ENCODE assay signal across 8 mouse cellular contexts in the genomic region with DNA sequence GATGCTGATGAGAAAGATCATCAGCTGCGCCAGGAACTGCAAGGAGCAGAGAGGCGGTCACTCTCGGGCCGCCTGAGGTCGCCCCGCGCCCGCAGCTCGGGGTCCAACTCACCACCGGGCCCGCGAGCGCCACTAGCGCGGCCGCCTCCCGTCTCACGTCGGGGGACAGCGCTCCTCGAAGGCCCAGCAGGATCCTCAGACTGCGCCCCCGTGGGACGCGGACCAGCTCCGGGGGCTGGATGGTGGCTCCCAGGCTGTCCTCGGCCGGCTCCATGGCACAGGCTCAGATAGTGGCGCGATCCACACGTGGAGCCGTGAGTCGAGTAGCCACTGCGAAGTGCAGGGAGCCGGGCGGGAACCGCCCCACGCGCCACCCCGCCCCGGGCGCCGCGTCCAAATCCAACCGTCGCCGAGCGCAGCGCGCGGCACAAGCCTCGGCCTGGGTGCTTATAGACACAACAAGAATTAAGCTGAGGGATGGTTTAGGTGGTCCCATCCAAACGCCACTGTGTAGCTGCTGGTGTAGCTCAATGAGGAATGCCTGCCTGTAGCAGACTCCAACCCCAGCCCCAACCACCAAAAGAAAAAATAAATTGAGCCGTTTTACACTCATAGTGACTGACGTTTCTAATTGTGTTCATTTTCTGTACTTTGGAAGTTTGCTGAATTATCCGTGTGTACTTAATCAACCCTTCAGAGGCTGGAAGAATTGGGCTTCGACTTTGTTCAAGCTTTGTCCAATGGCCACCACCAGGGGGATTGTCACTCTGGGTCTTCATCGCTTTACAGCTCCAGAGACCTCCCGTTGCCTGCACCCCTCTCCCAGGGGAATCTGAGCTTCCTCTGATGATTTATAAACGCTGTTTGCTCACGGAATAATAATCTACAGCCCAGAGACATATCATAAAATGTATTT. TPM values are rescaled to one million over a fixed set of nuclear protein-coding genes. Genes with fewer than 3 reads are reported as not detected.
DNase-seq lines count a peak whose midpoint lies in the region; ATAC-seq and TF ChIP-seq lines count a peak whose summit lies in the region.

A gene (minus strand): TSS at position 356 of the 916 bp plus-strand sequence.

- DNase-seq in layer of hippocampus, adult 2 months (ENCODE audit: low spot score in 2 of 2): no peak
- no peak for DNase-seq in layer of hippocampus, postnatal 25 days (ENCODE audit: extremely low spot score in 1 of 2, low spot score in 1 of 2)
- DNase-seq in heart, postnatal 0 days (ENCODE audit: low spot score): peak; percentile 56
- DNase-seq in limb, embryonic 11.5 days (ENCODE audit: low spot score): peak; percentile 51
- peak; percentile 54 for DNase-seq in midbrain, postnatal 0 days (ENCODE audit: low spot score)
- no peak for DNase-seq in frontal cortex, postnatal 36 days (ENCODE audit: low spot score in 2 of 2)
- no peak for DNase-seq in layer of hippocampus, adult 8-10 months (ENCODE audit: low spot score in 2 of 2)

- H3K9ac ChIP-seq in heart, postnatal 0 days (replicated peaks; ENCODE audit: low read depth, low read length): peak within 1 kb of the TSS; percentile 17; the same call in 1 of the 2 replicates
- H3K9ac ChIP-seq in limb, embryonic 11.5 days (ENCODE audit: low read length): peak within 1 kb of the TSS; percentile 40; the same call in 1 of the 2 replicates
- H3K9ac ChIP-seq in midbrain, postnatal 0 days (replicated peaks; ENCODE audit: low read length, poor library complexity, severe bottlenecking): no peak within 1 kb of the TSS

- H3K27ac ChIP-seq in layer of hippocampus, adult 2 months: no peak within 1 kb of the TSS
- no peak within 1 kb of the TSS for H3K27ac ChIP-seq in brown adipose tissue, adult 24 weeks (replicated peaks; ENCODE audit: low read depth, low read length)
- no peak within 1 kb of the TSS for H3K27ac ChIP-seq in heart, postnatal 0 days (ENCODE audit: low read depth)
- H3K27ac ChIP-seq in limb, embryonic 11.5 days (replicated peaks; ENCODE audit: low read depth, low read length): no peak within 1 kb of the TSS
- H3K27ac ChIP-seq in midbrain, postnatal 0 days (ENCODE audit: low read depth, low read length): no peak within 1 kb of the TSS

- TF ChIP-seq EP300 in heart, postnatal 0 days (IDR thresholded peaks at IDR 0.05; ENCODE audit: low read depth): no peak

- ATAC-seq in heart, postnatal 0 days (ENCODE audit: insufficient read depth, low read depth): peak; percentile 49
- ATAC-seq in limb, embryonic 11.5 days (ENCODE audit: insufficient number of reproducible peaks, low FRiP score, low TSS enrichment, low read depth): no peak
- no peak for ATAC-seq in midbrain, postnatal 0 days (ENCODE audit: low FRiP score)

- H3K4me3 ChIP-seq in layer of hippocampus, adult 2 months: peak within 1 kb of the TSS; percentile 12; the same call in 1 of the 2 replicates
- H3K4me3 ChIP-seq in brown adipose tissue, adult 24 weeks (ENCODE audit: insufficient read depth, low read depth, low read length): peak within 1 kb of the TSS; percentile 31
- peak within 1 kb of the TSS; percentile 42 for H3K4me3 ChIP-seq in heart, postnatal 0 days (ENCODE audit: low read depth, low read length)
- H3K4me3 ChIP-seq in limb, embryonic 11.5 days (ENCODE audit: low read depth, low read length): peak within 1 kb of the TSS; percentile 31
- H3K4me3 ChIP-seq in midbrain, postnatal 0 days (ENCODE audit: low read depth, low read length): peak within 1 kb of the TSS; percentile 37

- peaks cover 22% of the 10 kb centered on the region for H3K27me3 ChIP-seq in heart, postnatal 0 days (ENCODE audit: control insufficient read depth, insufficient read depth, low read length)
- peaks cover 31% of the 10 kb centered on the region for H3K27me3 ChIP-seq in limb, embryonic 11.5 days (ENCODE audit: control insufficient read depth, insufficient read depth, low read length)
- peaks cover 9% of the 10 kb centered on the region for H3K27me3 ChIP-seq in midbrain, postnatal 0 days (ENCODE audit: insufficient read depth, low read length)

- WGBS in heart, postnatal 0 days: 3% methylated on average over 61 of the region's 61 CpGs
- WGBS in limb, embryonic 11.5 days: 4% methylated on average over 61 of the region's 61 CpGs
- 2% methylated on average over 61 of the region's 61 CpGs for WGBS in midbrain, postnatal 0 days

- no peaks in the 10 kb centered on the region for H3K9me3 ChIP-seq in heart, postnatal 0 days (replicated peaks; ENCODE audit: control insufficient read depth, low read length)
- H3K9me3 ChIP-seq in limb, embryonic 11.5 days (ENCODE audit: control insufficient read depth, low read length): no peaks in the 10 kb centered on the region
- no peaks in the 10 kb centered on the region for H3K9me3 ChIP-seq in midbrain, postnatal 0 days (ENCODE audit: low read length)

- peak; percentile 69 for TF ChIP-seq CTCF in layer of hippocampus, adult 2 months (conservative IDR thresholded peaks at IDR 0.05)
- peak; percentile 46 for TF ChIP-seq CTCF in heart, postnatal 0 days (IDR thresholded peaks at IDR 0.05; ENCODE audit: low read depth)
- TF ChIP-seq CTCF in midbrain, postnatal 0 days (IDR thresholded peaks at IDR 0.05): peak; percentile 65

- H3K4me2 ChIP-seq in heart, postnatal 0 days (ENCODE audit: low read depth, low read length): peak within 1 kb of the TSS; percentile 62
- H3K4me2 ChIP-seq in limb, embryonic 11.5 days (ENCODE audit: low read depth, severe bottlenecking): peak within 1 kb of the TSS; percentile 50
- peak within 1 kb of the TSS; percentile 61 for H3K4me2 ChIP-seq in midbrain, postnatal 0 days (ENCODE audit: low read depth, low read length, poor library complexity, severe bottlenecking)

- no peaks in the 10 kb centered on the region for H3K4me1 ChIP-seq in brown adipose tissue, adult 24 weeks (ENCODE audit: control insufficient read depth, insufficient read depth, insufficient read length, low read length)
- H3K4me1 ChIP-seq in heart, postnatal 0 days (ENCODE audit: control insufficient read depth, insufficient read depth): no peaks in the 10 kb centered on the region
- H3K4me1 ChIP-seq in limb, embryonic 11.5 days (ENCODE audit: control insufficient read depth, insufficient read depth, low read length): no peaks in the 10 kb centered on the region
- peaks cover 5% of the 10 kb centered on the region; the same call in 1 of the 2 replicates for H3K4me1 ChIP-seq in midbrain, postnatal 0 days (ENCODE audit: insufficient read depth, low read length)

- peaks cover 8% of the 10 kb centered on the region; the same call in 1 of the 2 replicates for H3K36me3 ChIP-seq in heart, postnatal 0 days (replicated peaks; ENCODE audit: control insufficient read depth, insufficient read depth, low read length)
- no peaks in the 10 kb centered on the region for H3K36me3 ChIP-seq in limb, embryonic 11.5 days (ENCODE audit: control insufficient read depth, insufficient read depth, low read length)
- H3K36me3 ChIP-seq in midbrain, postnatal 0 days (ENCODE audit: insufficient read depth, low read length): no peaks in the 10 kb centered on the region

RNA-seq across cellular contexts. Expression of the gene that starts here (rescaled TPM):
- total RNA-seq in layer of hippocampus, adult 2 months (2021): not detected
- not detected for total RNA-seq in layer of hippocampus, postnatal 25 days (2021)
- not detected in 2 replicates for polyA plus RNA-seq in brown adipose tissue, adult 24 weeks (2012; ENCODE audit: insufficient read depth, insufficient read length, missing spikeins)
- total RNA-seq in heart, postnatal 0 days (2014; rRNA removed; ENCODE audit: low replicate concordance): not detected in 2 replicates
- 0.04 and 0.14 TPM in 2 replicates for polyA plus RNA-seq in heart, postnatal 0 days (2015; fragmentation: Nextera tagmentation; extraction: Ambion mirVana)
- polyA plus RNA-seq in limb, embryonic 11.5 days (2014; fragmentation: Nextera tagmentation; extraction: Ambion mirVana): not detected in 2 replicates
- 0.47 and 0.60 TPM in 2 replicates for total RNA-seq in midbrain, postnatal 0 days (2014; rRNA removed)
- polyA plus RNA-seq in midbrain, postnatal 0 days (2015; fragmentation: Nextera tagmentation; extraction: Ambion mirVana): 0.16 and 0.25 TPM in 2 replicates
- under 1 TPM in 3 of 4 experiments, not detected in 1; 0.31 to 0.39 (median 0.32) TPM for total RNA-seq in layer of hippocampus, adult 8-10 months (2022)

Comparison
In these comparisons a context has a peak if more than half of its experiments do, and no peak if none do; other contexts are left out.
1. Peak in DNase-seq, ATAC-seq, H3K4me3 ChIP-seq, H3K9ac ChIP-seq and H3K4me2 ChIP-seq in heart, postnatal 0 days; RNA of the gene not detected or under 1 TPM.
2. Peak in DNase-seq, H3K4me3 ChIP-seq, H3K9ac ChIP-seq and H3K4me2 ChIP-seq in limb, embryonic 11.5 days; RNA of the gene not detected or under 1 TPM.
3. Peak in DNase-seq, H3K4me3 ChIP-seq and H3K4me2 ChIP-seq in midbrain, postnatal 0 days; RNA of the gene not detected or under 1 TPM.